Comparison of ENCODE assay signal across 39 mouse cellular contexts in genomic region chr17:7395671-7396070, GRCm38 (mm10). TPM values are rescaled to one million over a fixed set of nuclear protein-coding genes. Genes with fewer than 3 reads are reported as not detected.
"Had no signal": no experiment of that assay in that cellular context is flagged by ENCODE, and none has a peak within 500 bp of the region (broad histone marks: within the 10 kb centered on the region; RNA-seq: fewer than 3 reads in every experiment).

No protein-coding gene starts in this region.

RNA-seq across cellular contexts. Expression of gene Unc93a2, which starts 10.4 kb away (rescaled TPM):
- total RNA-seq: left cerebral cortex, postnatal 14 days; left cerebral cortex, postnatal 25 days; left cerebral cortex, postnatal 36 days; megakaryocyte progenitor cell, adult 5-6 weeks; megakaryocyte, adult 5-6 weeks; megakaryocyte-erythroid progenitor cell, adult 5-6 weeks; midbrain, postnatal 0 days; monocyte, adult 5-6 weeks had no signal
- polyA plus RNA-seq: limb, embryonic 10.5 days; limb, embryonic 11.5 days; limb, embryonic 12.5 days; limb, embryonic 13.5 days; liver, embryonic 11.5 days; liver, embryonic 12.5 days; lung, embryonic 14.5 days; lung, embryonic 15.5 days; lung, embryonic 16.5 days; lung, postnatal 0 days; macrophage; midbrain, embryonic 10.5 days; midbrain, embryonic 11.5 days; midbrain, embryonic 12.5 days; midbrain, embryonic 13.5 days; midbrain, embryonic 14.5 days; midbrain, embryonic 16.5 days; myocyte; neural tube, embryonic 11.5 days had no signal

RNA-seq across cellular contexts. Expression of gene Gm49630, which starts 23.9 kb away (rescaled TPM):
- total RNA-seq: left cerebral cortex, postnatal 10 days; left cerebral cortex, postnatal 14 days; left cerebral cortex, postnatal 25 days; left cerebral cortex, postnatal 36 days; left cerebral cortex, postnatal 4 days; liver, adult 2 months; megakaryocyte progenitor cell, adult 5-6 weeks; megakaryocyte, adult 5-6 weeks; megakaryocyte-erythroid progenitor cell, adult 5-6 weeks; midbrain, postnatal 0 days; monocyte, adult 5-6 weeks had no signal
- polyA plus RNA-seq: limb, embryonic 10.5 days; limb, embryonic 11.5 days; limb, embryonic 12.5 days; limb, embryonic 13.5 days; limb, embryonic 14.5 days; limb, embryonic 15.5 days; liver, adult 2 months; liver, embryonic 11.5 days; liver, embryonic 12.5 days; liver, embryonic 13.5 days; liver, embryonic 14.5 days; liver, embryonic 15.5 days; liver, embryonic 16.5 days; liver, postnatal 0 days; lung, adult 2 months; lung, embryonic 14.5 days; lung, embryonic 15.5 days; lung, embryonic 16.5 days; lung, postnatal 0 days; macrophage; midbrain, embryonic 10.5 days; midbrain, embryonic 11.5 days; midbrain, embryonic 12.5 days; midbrain, embryonic 13.5 days; midbrain, embryonic 14.5 days; midbrain, embryonic 15.5 days; midbrain, embryonic 16.5 days; midbrain, postnatal 0 days; myocyte; neural tube, embryonic 11.5 days had no signal

RNA-seq across cellular contexts. Expression of gene Ttll2, which starts 43.2 kb away (rescaled TPM):
- total RNA-seq: left cerebral cortex, postnatal 10 days; left cerebral cortex, postnatal 14 days; left cerebral cortex, postnatal 25 days; left cerebral cortex, postnatal 36 days; liver, adult 2 months; megakaryocyte progenitor cell, adult 5-6 weeks; megakaryocyte, adult 5-6 weeks; megakaryocyte-erythroid progenitor cell, adult 5-6 weeks; midbrain, postnatal 0 days; monocyte, adult 5-6 weeks had no signal
- polyA plus RNA-seq: limb, embryonic 10.5 days; limb, embryonic 11.5 days; limb, embryonic 12.5 days; limb, embryonic 13.5 days; limb, embryonic 14.5 days; limb, embryonic 15.5 days; liver, embryonic 11.5 days; liver, embryonic 12.5 days; liver, embryonic 13.5 days; liver, postnatal 0 days; lung, embryonic 14.5 days; lung, embryonic 15.5 days; lung, embryonic 16.5 days; lung, postnatal 0 days; macrophage; midbrain, embryonic 10.5 days; midbrain, embryonic 11.5 days; midbrain, embryonic 12.5 days; midbrain, embryonic 13.5 days; midbrain, embryonic 14.5 days; midbrain, embryonic 15.5 days; midbrain, embryonic 16.5 days; midbrain, postnatal 0 days; myocyte; neural tube, embryonic 11.5 days had no signal
